ENCODE assay signal across 9 mouse cellular contexts in genomic region chr9:50305666-50306402, GRCm38 (mm10). TPM values are rescaled to one million over a fixed set of nuclear protein-coding genes. Genes with fewer than 3 reads are reported as not detected.
DNase-seq lines count a peak whose midpoint lies in the region; ATAC-seq and TF ChIP-seq lines count a peak whose summit lies in the region.
"Had no signal": no experiment of that assay in that cellular context is flagged by ENCODE, and none has a peak within 500 bp of the region (broad histone marks: within the 10 kb centered on the region; RNA-seq: fewer than 3 reads in every experiment).

No protein-coding gene starts in this region.

- TF ChIP-seq CTCF in brain, embryonic 14.5 days (IDR thresholded peaks at IDR 0.05; ENCODE audit: borderline replicate concordance, extremely low read depth, insufficient read depth, insufficient read length) = no peak
- no peak for TF ChIP-seq CTCF in lung, adult 2 months (IDR thresholded peaks at IDR 0.05; ENCODE audit: insufficient read depth, low read length)

- peak; percentile 90 for DNase-seq in brain, embryonic 14.5 days (ENCODE audit: low read depth)
- DNase-seq in layer of hippocampus, adult 8-10 months (ENCODE audit: low spot score in 2 of 2) = peak; percentile 50 to 51
- no peak for DNase-seq in lung, postnatal 36 days
- no peak for DNase-seq in lung, adult 2 months
- DNase-seq in gastrocnemius, postnatal 14 days = no peak

- ATAC-seq in forebrain, embryonic 13.5 days = peak; percentile 92
- peak; percentile 94 for ATAC-seq in midbrain, embryonic 15.5 days (replicated peaks)
- ATAC-seq in granulocyte monocyte progenitor cell, adult 5-6 weeks (replicated peaks; ENCODE audit: poor library complexity, severe bottlenecking) = no peak
- ATAC-seq: intestine, postnatal 0 days had no signal

- H3K27ac ChIP-seq in forebrain, embryonic 13.5 days = peak overlapping the region; percentile 67
- peak overlapping the region; percentile 86 for H3K27ac ChIP-seq in midbrain, embryonic 15.5 days

- H3K4me1 ChIP-seq in forebrain, embryonic 13.5 days = peaks cover 21% of the 10 kb centered on the region
- peaks cover 32% of the 10 kb centered on the region for H3K4me1 ChIP-seq in midbrain, embryonic 15.5 days
- H3K4me1 ChIP-seq in lung, adult 2 months (ENCODE audit: control insufficient read depth, insufficient read depth, low read length) = no peaks in the 10 kb centered on the region

- 44% methylated on average over 10 of the region's 10 CpGs for WGBS in forebrain, embryonic 13.5 days
- WGBS in midbrain, embryonic 15.5 days = 27% methylated on average over 10 of the region's 10 CpGs
- 65% methylated on average over 10 of the region's 10 CpGs for WGBS in lung, adult 2 months

- H3K4me2 ChIP-seq in forebrain, embryonic 13.5 days = 0 out of 2 replicates have a peak overlapping the region, but pooled peaks have one; percentile 1
- H3K4me2 ChIP-seq in midbrain, embryonic 15.5 days = peak overlapping the region; percentile 13; the same call in 1 of the 2 replicates

- no peak overlapping the region for H3K9ac ChIP-seq in forebrain, embryonic 13.5 days
- H3K9ac ChIP-seq in midbrain, embryonic 15.5 days = no peak overlapping the region

- H3K9me3 ChIP-seq in forebrain, embryonic 13.5 days (replicated peaks) = no peaks in the 10 kb centered on the region
- H3K9me3 ChIP-seq in midbrain, embryonic 15.5 days = no peaks in the 10 kb centered on the region

- no peaks in the 10 kb centered on the region for H3K27me3 ChIP-seq in forebrain, embryonic 13.5 days
- H3K27me3 ChIP-seq in midbrain, embryonic 15.5 days (replicated peaks) = no peaks in the 10 kb centered on the region

- TF ChIP-seq POLR2A in brain, embryonic 14.5 days (IDR thresholded peaks at IDR 0.05; ENCODE audit: borderline replicate concordance, extremely low read depth, insufficient read depth, insufficient read length, poor library complexity, severe bottlenecking) = no peak
- TF ChIP-seq POLR2A in lung, adult 2 months (IDR thresholded peaks at IDR 0.05; ENCODE audit: borderline replicate concordance, extremely low read depth, low read depth, low read length) = no peak

- no peak overlapping the region for H3K4me3 ChIP-seq in forebrain, embryonic 13.5 days
- H3K4me3 ChIP-seq in midbrain, embryonic 15.5 days = no peak overlapping the region
- H3K4me3 ChIP-seq in lung, adult 2 months (replicated peaks; ENCODE audit: extremely low read depth, low read depth, low read length) = no peak overlapping the region

- intact Hi-C loops in gastrocnemius, postnatal 14 days (cut with DNase I; ENCODE audit: low total_unique reads) = no loop called here

- no peaks in the 10 kb centered on the region for H3K36me3 ChIP-seq in forebrain, embryonic 13.5 days (ENCODE audit: poor library complexity, severe bottlenecking)
- no peaks in the 10 kb centered on the region for H3K36me3 ChIP-seq in midbrain, embryonic 15.5 days (replicated peaks)

RNA-seq across cellular contexts. Expression of gene Rpl10-ps3, which starts 38.9 kb away (rescaled TPM):
- 77.6 and 125 TPM in 2 replicates for polyA plus RNA-seq in brain, embryonic 14.5 days (2012; rRNA removed)
- polyA plus RNA-seq in forebrain, embryonic 13.5 days (2015; fragmentation: Nextera tagmentation; extraction: Ambion mirVana) = 167 and 177 TPM in 2 replicates
- 100 to 1,000 TPM; 449 to 526 (median 506) TPM for total RNA-seq in layer of hippocampus, adult 8-10 months (2022)
- polyA plus RNA-seq in midbrain, embryonic 15.5 days (2015; fragmentation: Nextera tagmentation; extraction: Ambion mirVana) = 113 and 125 TPM in 2 replicates
- total RNA-seq in granulocyte monocyte progenitor cell, adult 5-6 weeks (2014; fragmentation: Nextera tagmentation) = 525 and 847 TPM in 2 replicates
- total RNA-seq in granulocyte monocyte progenitor cell, adult 5-6 weeks (2017) = 296 and 372 TPM in 2 replicates
- polyA plus RNA-seq in lung, adult 2 months (2012; rRNA removed) = 44.4 and 49.7 TPM in 2 replicates
- total RNA-seq in gastrocnemius, postnatal 14 days (2021) = 100 to 1,000 TPM; 453 to 504 TPM

Comparison
In these comparisons a context has a peak if more than half of its experiments do, and no peak if none do; other contexts are left out.
1. DNase-seq: peak in brain, embryonic 14.5 days (single experiment) and layer of hippocampus, adult 8-10 months (2 of 2); none in lung, postnatal 36 days (single experiment), lung, adult 2 months (single experiment) and gastrocnemius, postnatal 14 days (single experiment).